Mouse (Mus musculus): ENCODE measurements around the gene Bcl2l14. TPM values are rescaled to one million over a fixed set of nuclear protein-coding genes. Genes with fewer than 3 reads are reported as not detected.

Gene Bcl2l14
- 2.0 and 2.1 TPM in 2 replicates for polyA plus RNA-seq (2012; rRNA removed)

DNA sequence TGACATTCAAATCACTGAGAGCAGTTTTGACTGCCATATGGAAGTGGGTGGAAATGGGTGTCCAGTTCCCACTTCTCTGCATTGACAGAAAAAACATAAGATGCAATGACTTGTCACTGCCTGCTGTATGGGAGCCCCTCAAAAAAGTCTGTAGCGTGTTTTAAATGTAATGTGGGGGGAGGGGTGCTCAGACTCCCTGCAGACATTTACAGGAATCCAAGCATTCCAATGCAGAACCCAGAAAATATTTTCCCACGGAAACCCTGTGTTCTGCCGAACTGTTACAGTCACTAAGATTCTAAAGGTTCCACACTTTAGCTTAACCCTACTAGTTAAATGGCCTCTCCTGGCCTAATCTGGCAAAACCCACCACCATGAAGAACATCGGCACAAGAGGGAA is at the start of gene Bcl2l14:
TSS of gene Bcl2l14 (plus strand) at position 301 of the 400 bp plus-strand sequence.
- WGBS: 94% methylated on average over 4 of the region's 4 CpGs
- Histone ChIP-seq H3K4me3 (ENCODE audit: control insufficient read depth, insufficient read depth, low read length) (no peak within 1 kb of the TSS), H3K36me3 (ENCODE audit: control insufficient read depth, insufficient read depth, low read length) (no peaks in the 10 kb centered on the region), H3K27ac (ENCODE audit: control insufficient read depth, insufficient read depth, low read length) (no peak within 1 kb of the TSS), H3K27me3 (ENCODE audit: control insufficient read depth, insufficient read depth, low read length) (no peaks in the 10 kb centered on the region), H3K4me1 (replicated peaks; ENCODE audit: control insufficient read depth, insufficient read depth, low read length) (no peaks in the 10 kb centered on the region)
- no peak for DNase-seq
- TF ChIP-seq CTCF (IDR thresholded peaks at IDR 0.05; ENCODE audit: borderline replicate concordance, control insufficient read depth, extremely low read depth, insufficient read depth, low read length, poor library complexity) (no peak), POLR2A (IDR thresholded peaks at IDR 0.05; ENCODE audit: control insufficient read depth, extremely low read depth, insufficient read depth, low read length, poor library complexity) (no peak)

DNA sequence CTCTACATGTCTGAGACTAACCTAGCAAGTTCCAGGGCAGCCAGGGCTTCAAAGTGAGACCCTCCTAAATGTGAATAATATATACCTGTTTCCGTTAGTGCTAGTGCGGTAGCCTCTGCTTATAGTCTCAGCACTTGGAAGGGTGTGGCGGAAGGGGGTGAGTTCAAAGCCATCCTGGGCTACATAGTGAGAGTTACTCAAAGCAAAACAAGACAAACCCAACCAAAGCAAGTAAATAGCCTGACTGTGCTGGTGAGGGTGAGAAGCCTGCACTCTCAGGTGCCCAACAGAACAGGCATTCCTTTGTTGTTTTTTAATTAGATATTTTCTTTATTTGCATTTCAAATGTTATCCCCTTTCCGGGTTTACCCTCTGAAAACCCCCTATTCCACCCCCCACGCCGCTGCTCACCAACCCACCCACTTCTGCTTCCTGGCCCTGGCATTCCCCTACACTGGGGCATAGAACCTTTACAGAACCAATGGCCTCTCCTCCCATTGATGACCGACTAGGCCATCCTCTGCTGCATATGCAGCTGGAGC is 47.5 kb upstream of the Bcl2l14 start:
- Histone ChIP-seq H3K27me3 (ENCODE audit: control insufficient read depth, insufficient read depth, low read length) (no peaks in the 10 kb centered on the region), H3K4me3 (ENCODE audit: control insufficient read depth, insufficient read depth, low read length) (no peak overlapping the region), H3K27ac (ENCODE audit: control insufficient read depth, insufficient read depth, low read length) (no peak overlapping the region), H3K4me1 (replicated peaks; ENCODE audit: control insufficient read depth, insufficient read depth, low read length) (no peaks in the 10 kb centered on the region), H3K36me3 (ENCODE audit: control insufficient read depth, insufficient read depth, low read length) (no peaks in the 10 kb centered on the region)
- no peak for DNase-seq
- no peak for TF ChIP-seq CTCF (IDR thresholded peaks at IDR 0.05; ENCODE audit: borderline replicate concordance, control insufficient read depth, extremely low read depth, insufficient read depth, low read length, poor library complexity)
- no peak for TF ChIP-seq POLR2A (IDR thresholded peaks at IDR 0.05; ENCODE audit: control insufficient read depth, extremely low read depth, insufficient read depth, low read length, poor library complexity)
- 97% methylated on average over 7 of the region's 7 CpGs for WGBS

DNA sequence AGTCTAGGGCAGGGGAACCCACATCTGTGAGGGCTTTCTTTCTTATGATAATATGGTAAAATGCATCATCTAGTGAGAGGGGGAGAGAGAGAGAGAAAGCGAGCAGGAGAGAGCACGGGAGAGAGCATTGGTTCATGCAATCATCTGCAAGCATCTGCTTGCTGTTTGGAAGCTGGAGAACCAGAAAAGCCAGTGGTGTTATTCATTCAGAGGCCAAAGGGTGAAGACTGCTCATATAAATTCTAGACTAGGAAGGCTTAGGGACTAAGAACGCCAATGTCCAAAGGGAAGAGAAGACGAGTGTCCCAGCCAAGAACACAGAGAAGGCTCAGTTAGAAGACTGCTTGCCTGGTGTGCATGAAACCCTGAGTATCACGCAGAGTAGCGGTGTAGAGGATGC is 43.2 kb upstream of the Bcl2l14 start:
- H3K27me3 ChIP-seq (ENCODE audit: control insufficient read depth, insufficient read depth, low read length): no peaks in the 10 kb centered on the region
- no peaks in the 10 kb centered on the region for H3K4me1 ChIP-seq (replicated peaks; ENCODE audit: control insufficient read depth, insufficient read depth, low read length)
- no peak overlapping the region for H3K27ac ChIP-seq (ENCODE audit: control insufficient read depth, insufficient read depth, low read length)
- no peak for DNase-seq
- H3K36me3 ChIP-seq (ENCODE audit: control insufficient read depth, insufficient read depth, low read length): no peaks in the 10 kb centered on the region
- WGBS: 92% methylated on average over 6 of the region's 6 CpGs
- H3K4me3 ChIP-seq (ENCODE audit: control insufficient read depth, insufficient read depth, low read length): no peak overlapping the region
- TF ChIP-seq CTCF (IDR thresholded peaks at IDR 0.05; ENCODE audit: borderline replicate concordance, control insufficient read depth, extremely low read depth, insufficient read depth, low read length, poor library complexity) (no peak), POLR2A (IDR thresholded peaks at IDR 0.05; ENCODE audit: control insufficient read depth, extremely low read depth, insufficient read depth, low read length, poor library complexity) (no peak)

DNA sequence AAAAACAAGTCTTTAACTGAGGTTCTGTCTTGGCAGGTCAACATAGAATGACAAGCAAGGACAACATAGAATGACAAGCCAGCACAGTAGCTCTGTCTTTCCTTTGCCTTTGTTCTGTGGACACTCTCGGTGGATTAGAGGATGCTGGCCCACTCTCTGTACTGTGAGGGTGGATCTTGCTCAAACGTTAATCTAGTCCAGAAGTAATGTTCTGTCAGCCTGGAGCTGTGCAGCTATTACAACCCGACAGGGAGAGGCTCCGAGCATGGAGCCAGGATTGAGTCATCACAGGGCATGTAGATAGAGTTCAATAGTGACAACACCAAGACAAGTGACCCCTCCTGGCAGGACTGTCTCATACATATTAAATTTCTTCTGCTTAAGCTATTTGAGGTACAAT is 42.4 kb upstream of the Bcl2l14 start:
- no peak for DNase-seq
- TF ChIP-seq POLR2A (IDR thresholded peaks at IDR 0.05; ENCODE audit: control insufficient read depth, extremely low read depth, insufficient read depth, low read length, poor library complexity): no peak
- no peak for TF ChIP-seq CTCF (IDR thresholded peaks at IDR 0.05; ENCODE audit: borderline replicate concordance, control insufficient read depth, extremely low read depth, insufficient read depth, low read length, poor library complexity)
- H3K27ac ChIP-seq (ENCODE audit: control insufficient read depth, insufficient read depth, low read length): no peak overlapping the region
- 95% methylated on average over 4 of the region's 4 CpGs for WGBS
- no peak overlapping the region for H3K4me3 ChIP-seq (ENCODE audit: control insufficient read depth, insufficient read depth, low read length)
- no peaks in the 10 kb centered on the region for H3K4me1 ChIP-seq (replicated peaks; ENCODE audit: control insufficient read depth, insufficient read depth, low read length)
- no peaks in the 10 kb centered on the region for H3K27me3 ChIP-seq (ENCODE audit: control insufficient read depth, insufficient read depth, low read length)
- H3K36me3 ChIP-seq (ENCODE audit: control insufficient read depth, insufficient read depth, low read length): no peaks in the 10 kb centered on the region

DNA sequence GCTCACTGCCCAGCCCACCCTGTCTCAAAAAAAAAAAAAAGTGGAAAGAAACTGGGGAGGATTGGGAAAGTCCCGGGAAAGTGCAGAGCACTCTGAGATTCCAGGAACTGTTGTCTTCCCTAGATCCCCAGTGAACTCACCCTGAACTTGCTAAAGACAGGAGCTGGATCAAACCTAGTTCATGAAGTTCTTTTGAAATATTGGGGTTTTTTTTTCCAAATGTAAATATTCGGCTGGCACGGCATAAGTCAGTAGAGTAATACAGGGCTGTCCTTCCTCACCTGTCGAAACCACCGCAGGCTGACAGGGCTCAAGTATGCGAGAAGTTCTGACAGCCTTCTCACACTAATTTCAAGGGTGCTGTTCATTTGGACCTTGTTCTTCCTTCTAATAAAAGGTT is 38.5 kb upstream of the Bcl2l14 start:
- TF ChIP-seq POLR2A (IDR thresholded peaks at IDR 0.05; ENCODE audit: control insufficient read depth, extremely low read depth, insufficient read depth, low read length, poor library complexity): no peak
- no peak for TF ChIP-seq CTCF (IDR thresholded peaks at IDR 0.05; ENCODE audit: borderline replicate concordance, control insufficient read depth, extremely low read depth, insufficient read depth, low read length, poor library complexity)
- Histone ChIP-seq H3K4me3 (ENCODE audit: control insufficient read depth, insufficient read depth, low read length) (no peak overlapping the region), H3K27ac (ENCODE audit: control insufficient read depth, insufficient read depth, low read length) (no peak overlapping the region), H3K36me3 (ENCODE audit: control insufficient read depth, insufficient read depth, low read length) (no peaks in the 10 kb centered on the region), H3K27me3 (ENCODE audit: control insufficient read depth, insufficient read depth, low read length) (no peaks in the 10 kb centered on the region), H3K4me1 (replicated peaks; ENCODE audit: control insufficient read depth, insufficient read depth, low read length) (peaks cover 3% of the 10 kb centered on the region; the same call in 1 of the 2 replicates)
- WGBS: 91% methylated on average over 6 of the region's 6 CpGs
- DNase-seq: no peak

DNA sequence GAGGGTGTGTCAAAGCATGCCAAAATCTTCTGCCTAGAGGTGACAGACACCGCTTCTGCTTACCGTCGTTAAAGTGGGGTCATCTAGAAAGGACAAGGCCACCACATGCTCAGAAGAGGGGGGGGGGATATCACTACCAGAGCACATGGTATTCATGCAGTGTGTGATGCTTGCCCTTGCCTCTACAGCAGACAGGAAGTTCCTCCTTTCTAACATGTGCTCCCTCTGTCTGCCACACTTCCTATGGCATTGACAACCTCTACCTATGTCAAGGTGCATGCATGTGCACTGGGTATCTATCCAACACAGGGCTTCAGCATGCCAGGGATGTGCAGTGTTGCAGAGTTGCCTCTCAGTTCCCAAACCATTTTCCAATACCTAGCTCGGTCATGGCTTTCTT is 36.0 kb upstream of the Bcl2l14 start:
- H3K27ac ChIP-seq (ENCODE audit: control insufficient read depth, insufficient read depth, low read length): no peak overlapping the region
- DNase-seq: no peak
- H3K4me3 ChIP-seq (ENCODE audit: control insufficient read depth, insufficient read depth, low read length): no peak overlapping the region
- peaks cover 11% of the 10 kb centered on the region for H3K4me1 ChIP-seq (replicated peaks; ENCODE audit: control insufficient read depth, insufficient read depth, low read length)
- no peak for TF ChIP-seq POLR2A (IDR thresholded peaks at IDR 0.05; ENCODE audit: control insufficient read depth, extremely low read depth, insufficient read depth, low read length, poor library complexity)
- TF ChIP-seq CTCF (IDR thresholded peaks at IDR 0.05; ENCODE audit: borderline replicate concordance, control insufficient read depth, extremely low read depth, insufficient read depth, low read length, poor library complexity): no peak
- 95% methylated on average over 4 of the region's 4 CpGs for WGBS
- H3K36me3 ChIP-seq (ENCODE audit: control insufficient read depth, insufficient read depth, low read length): no peaks in the 10 kb centered on the region
- H3K27me3 ChIP-seq (ENCODE audit: control insufficient read depth, insufficient read depth, low read length): no peaks in the 10 kb centered on the region

DNA sequence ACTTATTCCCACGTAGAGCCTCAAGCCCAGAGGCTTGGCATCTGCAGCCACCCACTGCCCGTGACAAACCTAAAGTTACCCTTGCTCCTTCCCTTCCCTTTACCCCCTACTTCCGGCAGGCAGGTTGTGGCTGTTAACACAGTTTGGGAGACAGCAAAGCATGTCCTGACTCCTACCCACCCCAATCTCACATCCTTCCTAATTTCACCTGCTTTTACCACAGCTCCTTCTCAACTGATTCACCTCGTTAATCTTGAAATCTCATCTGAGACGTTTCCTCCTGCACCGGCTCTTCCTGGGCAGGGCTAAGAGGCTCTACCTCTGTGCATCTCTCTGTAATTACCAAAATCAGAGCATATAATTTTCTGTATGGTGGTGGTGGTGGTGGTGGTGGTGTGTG is 31.5 kb upstream of the Bcl2l14 start:
- 6% methylated on average over 6 of the region's 6 CpGs for WGBS

More for the DNA sequence above, 31.5 kb upstream of the Bcl2l14 start:
- TF ChIP-seq CTCF (IDR thresholded peaks at IDR 0.05; ENCODE audit: borderline replicate concordance, control insufficient read depth, extremely low read depth, insufficient read depth, low read length, poor library complexity): no peak
- no peak for TF ChIP-seq POLR2A (IDR thresholded peaks at IDR 0.05; ENCODE audit: control insufficient read depth, extremely low read depth, insufficient read depth, low read length, poor library complexity)
- Histone ChIP-seq H3K4me1 (replicated peaks; ENCODE audit: control insufficient read depth, insufficient read depth, low read length) (peaks cover 46% of the 10 kb centered on the region), H3K4me3 (ENCODE audit: control insufficient read depth, insufficient read depth, low read length) (no peak overlapping the region), H3K27me3 (ENCODE audit: control insufficient read depth, insufficient read depth, low read length) (no peaks in the 10 kb centered on the region), H3K27ac (ENCODE audit: control insufficient read depth, insufficient read depth, low read length) (peak overlapping the region; percentile 22; the same call in 1 of the 2 replicates), H3K36me3 (ENCODE audit: control insufficient read depth, insufficient read depth, low read length) (no peaks in the 10 kb centered on the region)
- DNase-seq: no peak
